Mouse (Mus musculus): ENCODE data around the gene Sertad1. TPM values are rescaled to one million over a fixed set of nuclear protein-coding genes. Genes with fewer than 3 reads are reported as not detected.

Sertad1 gene
- polyA plus RNA-seq, 1 experiment from 2014 or later, result 41.6 TPM

DNA sequence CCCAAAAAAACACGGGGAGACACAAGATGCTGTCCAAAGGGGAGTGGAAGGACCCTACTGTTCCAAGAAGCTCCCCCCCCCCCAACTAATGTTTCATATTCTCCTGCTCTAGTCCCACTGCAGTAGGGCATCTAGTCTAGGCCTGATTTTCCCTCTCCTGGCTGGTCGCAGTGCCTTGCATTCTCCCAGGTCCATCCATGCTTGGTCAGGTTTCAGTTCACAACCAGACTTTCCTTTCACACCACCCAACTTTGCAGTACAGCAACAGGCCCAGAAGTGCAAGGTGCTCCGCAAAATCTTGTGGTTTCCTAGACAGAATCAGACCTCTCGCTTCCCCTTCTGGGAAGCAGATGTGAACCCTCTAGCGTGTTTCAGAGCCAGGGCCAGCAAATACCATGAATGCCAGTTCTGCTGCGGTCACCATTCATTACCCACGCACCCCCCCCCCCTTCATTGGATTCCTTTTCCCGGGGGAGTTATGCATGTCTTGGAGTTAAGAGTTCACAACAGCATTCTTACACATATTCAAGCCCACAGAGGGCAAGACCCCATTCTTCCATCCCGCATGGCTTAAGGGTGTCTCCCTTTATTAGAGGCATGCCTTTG is 20.2 kb downstream of the Sertad1 start:
- ATAC-seq (replicated peaks; ENCODE audit: low FRiP score, low read depth) (no peak), DNase-seq (ENCODE audit: low spot score) (peak; percentile 64)
- peak overlapping the region; percentile 69 for H3K4me2 ChIP-seq (ENCODE audit: low read length)
- peak overlapping the region; percentile 55; the same call in 1 of the 2 replicates for H3K4me3 ChIP-seq (replicated peaks; ENCODE audit: low read depth, low read length)
- H3K4me1 ChIP-seq (replicated peaks; ENCODE audit: insufficient read depth, low read length), result peaks cover 6% of the 10 kb centered on the region
- H3K27me3 ChIP-seq (ENCODE audit: insufficient read depth, low read length), result no peaks in the 10 kb centered on the region
- no peak for TF ChIP-seq CTCF (IDR thresholded peaks at IDR 0.05; ENCODE audit: low read depth)
- WGBS, result 23% methylated on average over 9 of the region's 9 CpGs
- no peaks in the 10 kb centered on the region for H3K36me3 ChIP-seq (ENCODE audit: insufficient read depth, low read length)
- peak overlapping the region; percentile 3; the same call in 1 of the 2 replicates for H3K9ac ChIP-seq (ENCODE audit: low read depth, low read length)
- H3K27ac ChIP-seq, result peak overlapping the region; percentile 100
- no peaks in the 10 kb centered on the region for H3K9me3 ChIP-seq (replicated peaks; ENCODE audit: low read length)

DNA sequence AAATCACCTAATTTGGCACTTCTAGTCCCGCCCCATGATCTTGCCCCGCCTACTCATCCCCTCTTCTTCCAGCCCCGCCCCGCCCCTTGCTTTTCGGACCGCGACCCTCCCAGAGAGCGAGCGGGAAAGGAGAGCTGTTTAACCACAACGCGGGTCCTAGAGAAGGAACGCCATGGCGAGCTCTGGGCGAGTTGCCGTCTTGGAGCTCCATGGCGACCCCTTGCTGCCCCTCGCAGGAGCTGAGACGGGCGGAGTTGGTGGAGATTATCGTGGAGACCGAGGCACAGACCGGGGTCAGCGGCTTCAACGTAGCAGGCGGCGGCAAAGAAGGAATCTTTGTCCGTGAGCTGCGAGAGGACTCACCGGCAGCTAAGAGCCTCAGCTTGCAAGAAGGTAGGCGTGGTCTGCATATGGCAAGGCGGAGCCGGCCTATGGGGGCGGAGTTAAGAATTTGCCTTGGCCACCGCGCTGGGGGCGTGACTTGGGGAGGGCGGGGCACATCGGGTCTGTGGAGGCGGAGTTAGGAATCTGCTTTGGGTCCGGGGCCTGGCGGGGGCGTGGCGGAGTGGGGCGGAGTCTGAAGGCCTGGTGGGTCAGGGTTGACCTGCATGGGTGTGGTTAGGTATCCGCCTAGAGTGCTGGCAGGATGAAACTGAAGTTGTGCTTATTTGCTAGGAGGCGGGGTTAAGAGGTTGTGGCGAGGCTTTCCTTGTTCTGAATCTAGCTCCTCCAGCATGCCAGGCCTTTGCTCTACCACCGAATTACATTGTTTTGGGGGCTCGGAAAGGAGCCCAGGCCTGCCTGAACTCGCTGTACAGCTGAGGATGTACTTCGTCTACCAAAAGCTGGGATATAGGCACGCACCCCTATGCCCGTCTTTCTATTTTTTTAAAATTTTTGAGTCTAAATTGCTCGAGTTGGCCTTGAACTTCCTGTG is 21.3 kb downstream of the Sertad1 start:
- WGBS, result under 1% methylated on average over 54 of the region's 54 CpGs
- ATAC-seq (replicated peaks; ENCODE audit: low FRiP score, low read depth), result peak; percentile 93
- H3K4me3 ChIP-seq (replicated peaks; ENCODE audit: low read depth, low read length), result peak overlapping the region; percentile 55

DNA sequence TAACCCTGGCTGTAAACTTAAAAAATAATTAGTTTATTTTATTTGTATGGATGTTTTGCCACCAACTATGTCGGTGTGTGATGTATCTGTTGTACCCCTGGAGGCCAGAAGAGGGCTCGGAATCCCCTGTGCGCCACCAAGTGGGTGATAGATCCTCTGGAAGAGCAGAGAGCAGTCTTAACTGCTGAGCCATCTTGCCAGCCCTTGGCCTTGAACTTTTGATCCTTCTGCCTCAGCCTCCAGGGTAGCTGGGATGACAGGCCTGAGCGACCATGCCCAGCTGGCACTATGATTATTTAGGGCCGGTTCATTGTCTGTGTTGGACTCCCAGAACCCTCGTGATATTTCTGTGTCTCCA is 21.9 kb downstream of the Sertad1 start:
- TF ChIP-seq CTCF (IDR thresholded peaks at IDR 0.05; ENCODE audit: low read depth), result peak; percentile 78
- 0 out of 2 replicates have a peak overlapping the region, but pooled peaks have one; percentile 37 for H3K9ac ChIP-seq (ENCODE audit: low read depth, low read length)
- ATAC-seq (replicated peaks; ENCODE audit: low FRiP score, low read depth), result peak; percentile 61
- 19% methylated on average over 6 of the region's 6 CpGs for WGBS
- peak overlapping the region; percentile 69 for H3K4me2 ChIP-seq (ENCODE audit: low read length)
- H3K27me3 ChIP-seq (ENCODE audit: insufficient read depth, low read length), result no peaks in the 10 kb centered on the region
- DNase-seq (ENCODE audit: low spot score), result peak; percentile 86
- H3K9me3 ChIP-seq (replicated peaks; ENCODE audit: low read length), result no peaks in the 10 kb centered on the region
- H3K36me3 ChIP-seq (ENCODE audit: insufficient read depth, low read length), result no peaks in the 10 kb centered on the region
- H3K4me3 ChIP-seq (replicated peaks; ENCODE audit: low read depth, low read length), result peak overlapping the region; percentile 55
- peak overlapping the region; percentile 100 for H3K27ac ChIP-seq
- H3K4me1 ChIP-seq (replicated peaks; ENCODE audit: insufficient read depth, low read length), result peaks cover 6% of the 10 kb centered on the region

More for the DNA sequence above, 21.3 kb downstream of the Sertad1 start:
- Histone ChIP-seq H3K9ac (ENCODE audit: low read depth, low read length) (peak overlapping the region; percentile 82), H3K36me3 (ENCODE audit: insufficient read depth, low read length) (no peaks in the 10 kb centered on the region), H3K27ac (peak overlapping the region; percentile 100), H3K4me2 (ENCODE audit: low read length) (peak overlapping the region; percentile 69), H3K4me1 (replicated peaks; ENCODE audit: insufficient read depth, low read length) (peaks cover 6% of the 10 kb centered on the region), H3K9me3 (replicated peaks; ENCODE audit: low read length) (no peaks in the 10 kb centered on the region), H3K27me3 (ENCODE audit: insufficient read depth, low read length) (no peaks in the 10 kb centered on the region)
- peak; percentile 35; the same call in 1 of the 2 replicates for TF ChIP-seq CTCF (IDR thresholded peaks at IDR 0.05; ENCODE audit: low read depth)
- DNase-seq (ENCODE audit: low spot score), result peak; percentile 99

DNA sequence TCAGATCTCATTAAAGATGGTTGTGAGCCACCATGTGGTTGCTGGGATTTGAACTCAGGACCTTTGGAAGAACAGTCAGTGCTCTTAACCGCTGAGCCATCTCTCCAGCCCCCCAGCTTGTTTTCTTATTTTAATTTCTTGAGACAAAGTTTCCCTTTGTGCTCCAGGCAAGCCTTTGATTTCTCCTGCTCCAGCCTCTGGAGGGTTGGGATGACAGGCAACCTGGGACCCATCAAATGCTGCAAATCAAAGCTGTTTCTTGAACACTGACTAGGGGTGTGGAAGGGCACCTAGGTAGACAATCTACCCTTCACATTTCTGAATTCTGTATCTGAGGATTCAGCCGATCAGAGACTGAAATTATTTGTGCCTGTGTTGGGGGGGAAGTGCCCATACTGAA is 24.1 kb downstream of the Sertad1 start:
- no peaks in the 10 kb centered on the region for H3K36me3 ChIP-seq (ENCODE audit: insufficient read depth, low read length)
- no peak overlapping the region for H3K27ac ChIP-seq
- no peak overlapping the region for H3K9ac ChIP-seq (ENCODE audit: low read depth, low read length)
- TF ChIP-seq CTCF (IDR thresholded peaks at IDR 0.05; ENCODE audit: low read depth), result no peak
- H3K4me3 ChIP-seq (replicated peaks; ENCODE audit: low read depth, low read length), result no peak overlapping the region
- peaks cover 6% of the 10 kb centered on the region for H3K4me1 ChIP-seq (replicated peaks; ENCODE audit: insufficient read depth, low read length)
- H3K27me3 ChIP-seq (ENCODE audit: insufficient read depth, low read length), result no peaks in the 10 kb centered on the region
- no peak overlapping the region for H3K4me2 ChIP-seq (ENCODE audit: low read length)
- H3K9me3 ChIP-seq (replicated peaks; ENCODE audit: low read length), result no peaks in the 10 kb centered on the region
- no peak for ATAC-seq (replicated peaks; ENCODE audit: low FRiP score, low read depth)
- 83% methylated on average over 2 of the region's 2 CpGs for WGBS
- DNase-seq (ENCODE audit: low spot score), result no peak

DNA sequence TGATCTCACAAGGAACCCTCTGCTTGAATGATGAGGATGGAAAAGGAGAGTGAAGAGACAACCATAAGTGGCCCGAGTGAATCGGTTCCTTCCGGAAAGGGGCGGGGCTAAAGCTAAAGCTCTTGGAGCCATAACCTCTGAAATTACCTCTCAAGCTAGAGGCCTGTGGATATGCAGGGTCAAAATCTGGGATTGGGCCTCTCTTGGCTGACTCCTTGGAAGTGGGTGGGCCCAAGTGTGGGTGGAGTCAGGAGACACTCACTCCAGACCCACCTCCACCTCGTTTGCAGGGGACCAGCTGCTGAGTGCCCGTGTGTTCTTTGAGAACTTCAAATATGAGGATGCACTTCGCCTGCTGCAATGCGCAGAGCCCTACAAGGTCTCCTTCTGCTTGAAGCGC is 28.3 kb downstream of the Sertad1 start:
- Histone ChIP-seq H3K27ac (no peak overlapping the region), H3K9ac (ENCODE audit: low read depth, low read length) (no peak overlapping the region), H3K9me3 (replicated peaks; ENCODE audit: low read length) (no peaks in the 10 kb centered on the region), H3K4me2 (ENCODE audit: low read length) (no peak overlapping the region), H3K4me3 (replicated peaks; ENCODE audit: low read depth, low read length) (no peak overlapping the region), H3K27me3 (ENCODE audit: insufficient read depth, low read length) (no peaks in the 10 kb centered on the region), H3K36me3 (ENCODE audit: insufficient read depth, low read length) (peaks cover 8% of the 10 kb centered on the region; the same call in 1 of the 2 replicates), H3K4me1 (replicated peaks; ENCODE audit: insufficient read depth, low read length) (no peaks in the 10 kb centered on the region)
- DNase-seq (ENCODE audit: low spot score) (no peak), ATAC-seq (replicated peaks; ENCODE audit: low FRiP score, low read depth) (no peak)
- TF ChIP-seq CTCF (IDR thresholded peaks at IDR 0.05; ENCODE audit: low read depth), result no peak
- 60% methylated on average over 9 of the region's 9 CpGs for WGBS

DNA sequence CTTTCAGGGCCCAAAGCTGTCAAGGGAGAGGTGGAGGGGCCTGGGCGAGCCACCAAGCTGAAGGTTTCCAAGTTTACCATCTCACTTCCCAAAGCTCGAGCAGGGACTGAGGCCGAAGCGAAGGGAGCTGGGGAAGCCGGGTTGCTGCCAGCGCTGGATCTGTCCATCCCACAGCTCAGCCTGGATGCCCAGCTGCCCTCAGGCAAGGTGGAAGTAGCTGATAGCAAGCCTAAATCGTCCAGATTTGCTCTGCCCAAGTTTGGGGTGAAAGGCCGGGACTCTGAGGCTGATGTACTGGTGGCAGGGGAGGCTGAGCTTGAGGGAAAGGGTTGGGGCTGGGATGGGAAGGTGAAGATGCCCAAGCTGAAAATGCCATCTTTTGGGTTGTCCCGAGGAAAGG is 31.6 kb downstream of the Sertad1 start:
- Histone ChIP-seq H3K27me3 (ENCODE audit: insufficient read depth, low read length) (no peaks in the 10 kb centered on the region), H3K36me3 (ENCODE audit: insufficient read depth, low read length) (peaks cover 8% of the 10 kb centered on the region; the same call in 1 of the 2 replicates), H3K9me3 (replicated peaks; ENCODE audit: low read length) (no peaks in the 10 kb centered on the region), H3K4me1 (replicated peaks; ENCODE audit: insufficient read depth, low read length) (no peaks in the 10 kb centered on the region), H3K27ac (no peak overlapping the region), H3K9ac (ENCODE audit: low read depth, low read length) (no peak overlapping the region), H3K4me3 (replicated peaks; ENCODE audit: low read depth, low read length) (no peak overlapping the region), H3K4me2 (ENCODE audit: low read length) (no peak overlapping the region)
- no peak for TF ChIP-seq CTCF (IDR thresholded peaks at IDR 0.05; ENCODE audit: low read depth)
- DNase-seq (ENCODE audit: low spot score) (no peak), ATAC-seq (replicated peaks; ENCODE audit: low FRiP score, low read depth) (no peak)
- WGBS, result 86% methylated on average over 9 of the region's 9 CpGs

All from kidney, postnatal 0 days (tissue).